Mouse (Mus musculus): ENCODE data around the gene Olfr1240.

The Olfr1240 gene

DNA sequence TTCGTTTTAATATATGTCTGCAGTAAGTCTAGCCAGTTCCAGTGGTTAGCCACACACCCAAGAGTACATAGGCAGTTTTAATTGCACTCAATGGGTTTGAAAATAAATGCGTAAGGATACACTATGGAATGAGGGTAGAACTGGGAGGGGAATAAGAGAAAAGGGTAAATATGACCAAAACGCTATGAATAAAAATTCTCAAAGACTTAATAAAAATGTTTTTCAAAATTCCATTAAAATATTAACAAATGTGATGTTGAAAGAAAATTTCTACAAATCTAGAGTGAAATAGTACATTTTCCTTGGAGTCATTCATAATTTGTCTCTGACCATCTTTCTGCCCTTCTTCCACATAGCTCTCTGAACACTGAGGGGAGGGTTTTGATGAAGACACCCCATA is at the start of gene Olfr1240:
TSS of gene Olfr1240 (minus strand) at position 101 of the 400 bp plus-strand sequence.
- DNase-seq (ENCODE audit: low spot score in 2 of 2) = no peak

DNA sequence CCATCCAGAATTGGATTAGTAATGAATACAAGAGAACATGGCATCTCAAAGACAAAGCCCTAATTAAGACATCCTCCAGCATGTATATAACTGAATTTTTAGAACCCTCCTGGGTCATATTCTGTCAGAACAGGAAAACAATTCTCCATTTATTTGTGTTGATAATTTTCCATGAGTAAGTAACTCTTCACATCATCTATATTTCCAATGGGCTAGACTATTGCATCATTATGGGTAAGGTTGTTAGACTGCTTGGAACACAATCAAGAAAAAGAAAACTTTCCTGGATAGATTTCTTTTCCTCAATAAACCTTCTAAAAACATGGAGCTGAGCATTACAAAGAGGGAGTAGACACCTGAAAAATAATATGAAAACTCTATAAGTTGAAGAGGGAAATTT is 44.2 kb upstream of the Olfr1240 start, which contains the start of gene Olfr1241:
TSS of gene Olfr1241 (minus strand) at position 101 of the 400 bp plus-strand sequence.
- DNase-seq (ENCODE audit: low spot score in 2 of 2) = no peak

DNA sequence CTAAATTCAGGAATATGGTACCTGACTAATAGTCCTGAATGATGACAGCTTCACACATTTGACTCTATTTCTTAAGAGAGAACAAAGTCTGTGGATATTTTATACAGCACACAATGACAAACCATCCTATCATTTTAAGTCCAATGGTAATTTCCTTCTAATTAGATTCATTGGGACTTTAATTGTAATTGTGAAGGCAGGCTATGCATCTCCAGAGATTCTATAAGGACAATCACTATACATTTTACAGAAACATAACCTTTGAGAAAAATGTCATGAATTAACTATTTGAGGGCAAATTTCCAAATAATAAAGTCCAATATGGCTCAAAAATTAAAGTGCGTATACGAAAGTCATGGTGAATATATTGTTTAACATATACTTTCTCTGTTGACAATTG is 22.5 kb downstream of the Olfr1240 start, which contains the start of gene Olfr1239:
TSS of gene Olfr1239 (minus strand) at position 101 of the 400 bp plus-strand sequence.
- no peak for DNase-seq (ENCODE audit: low spot score in 2 of 2)

DNA sequence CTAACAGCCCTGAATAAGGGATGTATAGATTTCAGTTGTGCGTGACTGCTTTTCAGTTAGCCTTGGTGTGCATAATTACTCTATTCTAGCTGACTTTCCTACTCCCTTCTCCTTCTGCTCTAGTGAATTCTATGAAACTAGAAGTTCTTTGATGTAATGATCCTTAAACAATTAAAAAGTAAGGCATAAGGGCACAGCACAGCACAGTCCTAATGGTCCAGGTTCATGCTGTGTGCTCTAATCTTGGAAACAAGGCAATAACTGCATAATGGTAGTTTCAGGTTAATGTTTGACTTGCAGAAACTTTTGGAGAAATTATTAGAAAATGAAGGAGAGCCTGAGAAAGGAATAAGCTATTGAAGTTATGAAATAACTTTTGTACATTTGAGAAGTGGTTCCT is 28.2 kb downstream of the Olfr1240 start:
- DNase-seq (ENCODE audit: low spot score in 2 of 2) = no peak

DNA sequence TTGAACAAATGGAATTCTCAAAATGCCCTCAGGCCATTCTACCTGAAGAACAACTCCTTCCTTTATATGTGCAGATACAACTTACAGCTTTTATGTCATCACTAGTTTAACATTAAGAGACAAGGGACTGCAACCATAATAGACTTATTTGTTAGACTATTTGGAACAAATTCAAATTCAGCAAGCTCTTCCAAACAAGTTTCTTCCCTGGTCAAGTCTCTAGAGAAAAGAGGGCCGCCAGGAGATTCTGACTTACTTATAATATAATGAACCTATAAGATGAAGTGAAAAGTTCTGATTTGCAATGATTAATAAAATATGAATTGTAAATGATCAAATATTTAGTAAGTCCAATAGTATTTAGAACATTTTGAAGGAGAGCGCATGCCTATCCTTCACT is 33.2 kb downstream of the Olfr1240 start, which contains the start of gene Olfr1238:
TSS of gene Olfr1238 (minus strand) at position 101 of the 400 bp plus-strand sequence.
- no peak for DNase-seq (ENCODE audit: low spot score in 2 of 2)

DNA sequence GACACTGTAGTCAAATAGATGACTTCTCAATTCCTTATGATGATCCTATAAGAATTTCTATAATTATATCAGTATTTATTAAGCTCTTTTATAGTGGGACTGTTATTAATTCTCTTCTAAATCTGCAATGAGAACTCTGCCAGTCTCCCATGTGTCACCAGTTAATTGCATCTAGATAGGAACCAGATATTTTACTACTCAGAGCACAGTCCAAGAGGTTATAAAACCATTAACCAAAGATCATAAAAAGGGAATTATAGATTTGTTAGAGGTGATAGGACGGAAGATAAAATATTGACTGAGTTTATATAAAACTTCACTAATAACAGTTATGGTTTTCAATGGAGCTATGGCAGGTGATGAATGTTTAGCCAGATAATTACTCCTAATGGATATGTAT is 41.9 kb downstream of the Olfr1240 start:
- no peak for DNase-seq (ENCODE audit: low spot score in 2 of 2)

Data from spleen, postnatal 4 days (tissue).